Mouse (Mus musculus) T-helper 1 cell (primary cell): ENCODE data around the gene Tnnt3.

Experiments used
- in situ Hi-C: fragments of 300-600 bp; cut with MboI, MseI; formaldehyde crosslinking; loops from one replicate; pipeline ENCODE4 v1.15.1; 2025; ENCODE audit warnings: high pct_unique_total_duplicates

Gene Tnnt3

GRCm38 (mm10) chr7:142564955-142565643 lies 66.5 kb downstream of the Tnnt3 start:
- in situ Hi-C loops: loop anchor here (10.0 kb wide), 1 partner anchor 880 kb away; no protein-coding TSS in a partner anchor
